Mouse (Mus musculus) hindlimb bud, embryonic 11.5 days (tissue): Measurements from ENCODE around the gene Dcp1b.

Experiments used
- DNase-seq: peaks from one replicate; pipeline ENCODE4 v3.0.0-alpha.2; 2012; ENCODE audit warnings: low read depth, low spot score; ENCODE audit errors: extremely low spot score

Dcp1b gene

DNA sequence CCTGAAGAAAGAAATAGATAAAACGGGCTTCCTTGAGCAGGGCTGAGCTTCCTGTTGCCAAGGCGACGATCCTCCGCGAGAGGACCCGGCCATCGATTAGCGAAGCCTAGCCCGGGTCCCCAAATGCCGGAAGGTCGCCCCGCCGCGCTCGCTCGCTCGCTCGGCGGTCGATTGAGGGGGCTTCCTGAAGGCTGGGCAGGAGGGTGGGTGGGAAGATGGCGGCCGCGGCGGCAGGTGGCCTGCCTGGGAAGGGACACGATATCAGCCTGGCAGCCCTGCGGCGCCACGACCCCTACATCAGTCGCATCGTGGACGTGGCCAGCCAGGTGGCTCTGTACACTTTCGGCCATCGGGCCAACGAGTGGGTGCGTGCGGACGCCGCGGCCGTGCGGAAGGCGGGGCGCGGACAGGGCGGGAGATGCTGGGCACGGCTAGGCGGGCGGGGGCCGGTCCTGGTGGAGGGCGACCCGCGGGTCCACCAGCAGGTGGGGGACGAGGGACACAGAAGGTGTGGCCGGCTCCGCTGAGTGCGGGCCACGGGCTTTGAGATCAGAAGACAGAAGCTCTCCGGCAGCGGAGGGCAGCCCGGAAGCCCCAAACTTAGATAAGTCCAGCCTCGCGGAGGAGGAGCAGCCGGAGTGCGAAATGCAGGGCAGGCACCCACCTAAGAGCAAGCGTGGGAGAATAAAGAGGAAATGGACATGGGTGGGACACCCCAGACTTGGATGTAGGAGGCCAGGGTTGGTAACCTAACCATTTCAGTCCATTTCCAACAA lies at the start of gene Dcp1b:
Dcp1b (plus strand) TSS at position 176 of the 776 bp plus-strand sequence.
- peak; percentile 60 for DNase-seq

DNA sequence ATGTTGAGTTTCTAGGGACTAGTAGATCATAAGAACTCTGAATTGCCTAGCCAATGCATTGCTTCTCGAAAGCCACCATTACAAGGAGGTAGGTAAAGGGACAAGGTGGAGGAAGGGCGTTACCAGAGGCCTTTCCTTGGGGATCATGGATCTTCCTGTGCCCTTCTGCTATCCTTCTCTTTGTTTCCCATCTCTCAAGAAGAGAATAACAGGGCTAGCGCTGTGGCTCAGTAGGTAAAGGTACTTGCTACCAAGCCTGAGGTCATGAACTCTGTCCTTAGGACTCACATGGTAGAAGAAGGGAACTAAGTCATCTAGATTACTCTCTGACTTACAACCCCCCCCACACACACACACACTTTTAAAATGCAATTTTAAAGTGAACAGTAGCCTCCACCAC lies 48.1 kb upstream of the Dcp1b start:
- DNase-seq, result no peak

DNA sequence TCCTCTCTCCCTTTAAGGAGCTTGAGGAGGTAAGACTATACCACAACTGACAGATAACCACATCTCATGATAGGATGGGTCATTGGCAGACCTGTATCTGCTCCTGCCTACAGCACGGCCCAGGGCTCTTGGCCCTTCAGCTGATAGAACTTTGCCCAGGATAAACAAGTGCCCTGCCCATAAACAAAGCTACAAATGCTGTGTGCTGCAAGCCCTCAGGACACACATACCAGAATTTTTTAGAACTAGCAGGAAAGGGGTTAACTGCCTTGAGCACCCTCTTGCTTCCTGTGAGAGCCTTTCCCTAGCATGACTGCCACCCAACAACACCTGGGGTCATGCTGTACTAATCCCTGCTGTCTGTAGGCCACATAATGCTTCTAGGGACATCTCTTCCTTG lies 47.0 kb upstream of the Dcp1b start:
- DNase-seq, result no peak

GRCm38 (mm10) chr6:119128521-119128920 lies 46.5 kb upstream of the Dcp1b start:
- no peak for DNase-seq

DNA sequence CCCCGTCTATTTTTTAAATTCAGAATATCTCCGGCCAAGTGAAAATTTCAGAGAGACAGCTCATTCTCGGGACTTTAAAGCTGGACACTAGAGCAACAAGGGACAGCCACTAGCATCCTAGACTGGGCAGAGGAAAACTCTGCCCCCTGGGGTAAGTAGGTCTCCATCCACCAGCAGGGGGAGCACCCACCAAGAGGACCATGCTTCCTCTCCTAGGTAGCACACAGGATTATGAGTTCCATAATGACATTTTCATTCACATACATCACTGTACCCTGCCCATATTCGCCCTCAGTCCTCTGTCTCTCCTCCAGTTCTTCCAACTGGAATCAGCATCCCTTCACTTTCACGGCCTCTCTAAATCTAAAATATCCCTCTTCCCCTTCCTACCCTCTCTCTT lies 45.4 kb upstream of the Dcp1b start:
- no peak for DNase-seq

GRCm38 (mm10) chr6:119132111-119132735 lies 42.8 kb upstream of the Dcp1b start:
- no peak for DNase-seq

- DNase-seq, result no peak
These were observed 42.2 kb upstream of the Dcp1b start for GRCm38 (mm10) chr6:119132863-119133262.

GRCm38 (mm10) chr6:119137768-119138167 lies 37.3 kb upstream of the Dcp1b start:
- no peak for DNase-seq

GRCm38 (mm10) chr6:119139561-119139960 lies 35.5 kb upstream of the Dcp1b start:
- DNase-seq, result no peak

DNA sequence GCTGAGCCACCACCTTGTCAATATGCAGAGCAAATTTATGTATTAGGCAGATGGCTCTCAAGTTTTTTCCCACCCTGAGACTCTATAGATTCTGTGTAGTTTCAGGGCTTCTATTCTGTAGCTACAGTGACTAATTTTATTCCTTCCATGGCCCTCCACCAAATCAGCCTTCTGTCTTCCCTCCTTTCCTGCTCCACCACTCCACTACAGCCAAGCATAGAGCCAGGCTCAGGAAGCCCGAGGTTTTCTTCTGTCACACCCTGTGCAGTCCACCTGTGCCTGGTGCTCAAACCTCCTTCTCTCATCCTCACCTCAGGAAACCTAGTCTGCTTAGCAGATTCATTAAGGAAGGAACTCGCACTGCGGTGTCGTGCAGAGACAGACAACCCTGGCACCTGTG lies 29.9 kb upstream of the Dcp1b start:
- no peak for DNase-seq

- no peak for DNase-seq
These were observed 9.4 kb upstream of the Dcp1b start for GRCm38 (mm10) chr6:119165677-119166076.

DNA sequence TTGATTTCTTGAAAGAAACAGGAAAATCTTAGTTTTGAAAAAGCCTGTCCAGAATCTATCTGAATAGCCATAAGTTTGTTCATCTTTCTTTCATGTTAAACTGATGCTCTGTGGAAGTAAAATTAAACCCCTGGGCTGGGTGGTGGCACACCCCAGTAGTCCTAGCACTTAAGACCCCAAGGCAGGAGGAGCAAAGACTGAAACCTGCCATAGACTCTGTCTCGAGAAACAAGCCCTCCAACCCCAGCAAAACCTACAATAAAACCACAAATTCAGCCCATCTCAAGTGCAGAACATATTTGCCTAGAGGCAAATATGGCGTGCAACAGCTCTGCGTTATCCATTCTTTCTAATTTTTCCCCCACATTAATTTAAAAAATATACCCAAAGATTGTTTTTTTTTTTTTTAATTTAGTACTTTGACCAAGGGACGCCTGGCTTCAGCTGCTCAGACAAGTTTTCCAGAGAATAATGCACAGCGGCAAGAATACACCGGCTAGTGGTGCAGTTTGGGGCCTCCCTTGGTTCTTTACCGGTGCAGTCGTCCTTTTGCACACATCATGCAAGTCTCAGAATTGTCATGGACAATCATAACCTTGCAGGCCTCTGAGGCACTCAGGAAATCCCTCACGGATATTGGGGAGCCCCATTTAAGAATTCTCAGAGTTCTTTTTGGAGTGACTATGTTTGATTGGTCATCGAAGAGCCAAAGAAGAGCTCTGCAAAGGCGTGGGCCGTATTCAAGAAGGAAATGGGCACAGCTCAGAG lies 562 bp upstream of the Dcp1b start:
- no peak for DNase-seq

DNA sequence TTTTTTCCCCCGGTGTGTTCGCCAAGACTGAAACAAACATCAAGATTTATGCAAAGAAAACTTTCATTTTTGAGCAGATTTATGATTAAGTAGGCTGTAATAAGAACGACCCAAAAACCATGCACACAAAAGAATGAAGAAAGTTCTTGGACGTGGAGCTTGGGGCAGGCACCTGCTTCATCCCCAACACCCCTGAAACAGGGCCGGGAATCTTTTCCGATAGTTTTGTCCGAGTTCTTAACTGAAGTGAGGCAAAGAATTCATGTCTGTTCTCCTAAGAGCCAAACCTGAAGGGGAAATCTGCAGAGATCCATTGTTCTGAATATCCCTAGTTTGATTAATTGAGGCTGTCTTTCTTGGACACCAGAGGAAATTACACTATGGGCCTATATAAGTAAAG lies 1.1 kb downstream of the Dcp1b start:
- DNase-seq, result no peak

- no peak for DNase-seq
These were observed 2.0 kb downstream of the Dcp1b start for GRCm38 (mm10) chr6:119177101-119177500.

GRCm38 (mm10) chr6:119180188-119180587 lies 5.1 kb downstream of the Dcp1b start:
- no peak for DNase-seq

DNA sequence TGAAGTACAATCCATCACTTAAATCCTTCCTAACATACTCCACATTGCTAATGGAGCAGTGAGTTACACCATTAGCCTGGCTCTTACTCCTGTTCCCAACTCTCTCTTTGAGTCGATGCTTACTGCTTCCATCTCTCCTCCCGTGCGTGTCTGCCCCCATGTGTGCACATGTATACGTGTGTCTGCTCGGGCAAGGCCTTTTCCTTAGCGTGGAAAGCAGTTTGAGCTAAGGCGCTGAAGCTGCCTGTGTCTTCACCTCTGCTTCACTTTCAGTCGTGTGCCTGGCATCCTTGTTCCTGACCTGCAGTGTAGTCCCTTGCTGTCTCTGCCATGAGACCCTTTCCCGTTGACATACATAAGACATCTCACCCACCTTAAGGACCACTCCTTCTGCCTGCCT lies 7.2 kb downstream of the Dcp1b start:
- DNase-seq, result no peak

DNA sequence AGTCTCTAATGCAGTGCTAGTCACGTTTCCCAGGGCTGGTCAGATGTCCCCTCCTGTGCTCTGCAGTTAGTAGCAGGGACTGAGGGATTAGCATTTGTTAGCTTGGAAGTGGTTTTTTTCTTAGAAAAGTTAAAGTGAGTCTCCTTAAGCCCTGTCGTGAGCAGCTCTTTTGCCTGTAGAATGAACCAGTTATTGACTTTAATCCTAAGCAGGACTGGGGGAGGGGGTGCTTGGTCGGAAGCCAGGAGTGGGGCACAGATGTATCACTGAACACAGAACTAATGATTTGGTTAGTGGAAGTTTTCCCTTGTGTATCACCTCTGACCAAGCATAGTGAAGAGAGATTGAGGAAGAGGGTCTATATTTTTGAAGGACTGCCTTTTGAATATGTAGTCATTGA lies 8.7 kb downstream of the Dcp1b start:
- no peak for DNase-seq

DNA sequence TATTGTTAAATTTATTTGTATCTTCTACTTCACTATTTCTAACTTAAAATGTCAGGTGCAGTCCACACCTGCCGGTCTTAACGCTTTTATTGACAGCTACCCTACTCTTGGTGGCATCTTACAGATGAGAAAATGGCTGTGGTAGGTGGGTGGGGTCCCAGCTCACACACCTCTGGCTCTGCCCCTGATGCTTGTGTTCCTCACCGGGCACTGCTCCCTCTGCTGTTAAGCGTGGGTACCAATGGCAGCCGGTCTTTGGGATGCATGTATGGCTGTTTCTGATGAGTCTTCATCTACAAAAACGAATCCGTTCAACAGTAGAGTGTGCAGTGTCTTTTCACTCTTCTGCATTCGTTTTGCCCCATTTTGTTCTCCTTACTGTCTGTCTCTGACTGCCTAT lies 11.6 kb downstream of the Dcp1b start:
- no peak for DNase-seq

GRCm38 (mm10) chr6:119187631-119188030 lies 12.6 kb downstream of the Dcp1b start:
- DNase-seq, result no peak

DNA sequence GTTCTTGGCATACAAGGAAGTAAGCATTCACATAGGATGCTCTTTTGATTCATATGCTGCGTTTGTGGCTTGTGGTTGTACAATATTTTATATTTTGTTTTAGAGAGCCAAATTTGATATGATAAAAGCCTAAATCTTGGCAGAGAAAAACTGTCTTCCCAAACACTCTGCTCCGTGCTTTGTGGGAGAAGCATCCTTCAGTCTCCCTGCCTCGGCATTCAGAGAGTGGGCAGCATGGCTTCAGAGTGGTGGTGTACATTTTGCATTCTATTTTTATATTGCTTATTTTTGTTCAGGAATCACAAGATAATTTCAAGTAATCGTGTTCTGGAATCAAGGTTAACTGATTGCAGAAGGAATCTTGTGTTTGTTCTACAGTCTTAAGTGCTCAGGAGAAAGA lies 16.4 kb downstream of the Dcp1b start:
- no peak for DNase-seq

DNA sequence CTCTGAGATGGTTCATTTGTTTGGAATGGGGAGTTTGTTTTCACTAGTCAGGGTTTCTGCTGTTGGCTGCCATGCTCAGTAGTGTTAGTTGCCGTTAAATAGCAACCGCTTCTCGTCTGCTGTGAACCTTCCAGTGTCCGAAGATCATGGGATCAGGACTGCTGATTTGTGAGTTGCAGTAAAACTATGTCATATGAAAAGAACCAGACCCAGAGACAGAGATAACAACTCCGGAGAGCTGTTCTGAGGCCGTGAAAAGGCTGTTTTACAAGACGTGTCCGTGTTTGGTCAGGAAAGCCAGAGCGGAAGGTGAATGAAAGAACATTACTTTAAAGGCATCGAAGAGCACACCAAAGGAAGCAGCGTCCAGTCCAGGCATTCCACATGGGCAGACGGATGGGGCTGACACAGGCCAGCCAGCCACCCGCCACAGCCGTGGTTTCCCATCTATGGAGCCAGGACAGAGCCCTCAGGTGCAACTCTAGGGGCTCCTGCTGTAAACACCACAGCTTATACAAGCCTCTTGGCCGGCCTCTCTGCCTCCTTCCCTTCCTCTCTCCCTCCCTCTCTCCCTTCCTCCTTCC lies 18.6 kb downstream of the Dcp1b start:
- DNase-seq, result no peak

- DNase-seq, result no peak
These were observed 19.1 kb downstream of the Dcp1b start for GRCm38 (mm10) chr6:119194161-119194560.
